In genomic region chr4:136468553-136469327, GRCm38 (mm10) we compare ENCODE assay signal across 8 mouse cellular contexts. TPM values are rescaled to one million over a fixed set of nuclear protein-coding genes. Genes with fewer than 3 reads are reported as not detected.
DNase-seq lines count a peak whose midpoint lies in the region.

No protein-coding gene starts in this region.

- DNase-seq in kidney, postnatal 10 days, result peak; percentile 32
- DNase-seq in kidney, postnatal 25 days, result no peak
- DNase-seq in adrenal gland, postnatal 36 days, result peak; percentile 14 to 20
- peak; percentile 30 to 47 for DNase-seq in frontal cortex, postnatal 14 days (ENCODE audit: low spot score in 2 of 2)
- DNase-seq in layer of hippocampus, adult 11-12 months (ENCODE audit: low spot score), result peak; percentile 85
- peak; percentile 42 to 53 for DNase-seq in lung, postnatal 4 days
- DNase-seq in telencephalon, adult 2 months (ENCODE audit: low read depth, low spot score), result peak; percentile 64
- no peak for DNase-seq in kidney, postnatal 36 days

RNA-seq across cellular contexts. Expression of gene Luzp1, which starts 0.8 kb away (rescaled TPM):
- total RNA-seq in adrenal gland, postnatal 36 days (2021), result 10 to 100 TPM; 30.7 to 35.7 TPM

RNA-seq across cellular contexts. Expression of gene 6030445D17Rik, which starts 6.7 kb away (rescaled TPM):
- under 1 TPM; 0.26 to 0.53 TPM for total RNA-seq in adrenal gland, postnatal 36 days (2021)

RNA-seq across cellular contexts. Expression of gene Htr1d, which starts 45.4 kb away (rescaled TPM):
- total RNA-seq in adrenal gland, postnatal 36 days (2021), result under 1 TPM in 1 of 2 experiments, not detected in 1; 0.10 TPM

Comparison
In these comparisons a context has a peak if more than half of its experiments do, and no peak if none do; other contexts are left out.
1. DNase-seq: peak in kidney, postnatal 10 days (single experiment), adrenal gland, postnatal 36 days (2 of 2), frontal cortex, postnatal 14 days (2 of 2), layer of hippocampus, adult 11-12 months (single experiment), lung, postnatal 4 days (2 of 2) and telencephalon, adult 2 months (single experiment); none in kidney, postnatal 25 days (0 of 2) and kidney, postnatal 36 days (0 of 2).